Mouse (Mus musculus): ENCODE results near the gene Ppp1r10.
A peak's percentile ranks its signal among the peaks of the same experiment; 100 is the strongest.
"Not testable (repeated sequence)": the region's sequence is repeated elsewhere in the genome, so short reads cannot be mapped to it uniquely, and the experiment has no call there.

The Ppp1r10 gene

GRCm38 (mm10) chr17:35927471-35927870 lies 11.2 kb downstream of the Ppp1r10 start:
- no peak for DNase-seq (ENCODE audit: low read depth in 2 of 2, low spot score in 2 of 2)

DNA sequence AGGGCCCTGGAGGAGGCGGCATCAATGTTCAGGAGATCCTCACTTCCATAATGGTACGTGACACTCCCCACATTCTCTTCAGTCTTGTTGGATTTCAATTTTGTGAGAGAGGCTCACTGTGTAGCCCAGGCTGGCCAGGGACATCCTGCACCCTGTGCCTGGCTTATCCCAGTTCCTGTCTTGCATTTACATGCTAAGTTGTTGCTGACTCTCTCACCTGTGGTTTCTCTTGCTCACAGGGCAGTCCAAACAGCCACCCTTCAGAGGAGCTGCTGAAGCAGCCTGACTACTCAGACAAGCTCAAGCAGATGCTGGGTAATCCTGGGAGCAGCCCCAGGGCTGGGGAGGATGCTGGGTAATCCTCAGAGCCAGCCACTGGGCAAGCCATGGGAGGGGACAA lies 13.3 kb downstream of the Ppp1r10 start:
- no peak for DNase-seq (ENCODE audit: low read depth in 2 of 2, low spot score in 2 of 2)

- DNase-seq (ENCODE audit: low read depth in 2 of 2, low spot score in 2 of 2) = no peak
These were observed 14.4 kb downstream of the Ppp1r10 start for GRCm38 (mm10) chr17:35930627-35931026.

- no peak for DNase-seq (ENCODE audit: low read depth in 2 of 2, low spot score in 2 of 2)
These were observed 16.4 kb downstream of the Ppp1r10 start for GRCm38 (mm10) chr17:35932608-35933007.

GRCm38 (mm10) chr17:35935763-35936162 lies 19.5 kb downstream of the Ppp1r10 start:
- not testable (repeated sequence) for DNase-seq (ENCODE audit: low read depth in 2 of 2, low spot score in 2 of 2)

GRCm38 (mm10) chr17:35937700-35938348 lies 21.6 kb downstream of the Ppp1r10 start:
- peak; percentile 33 to 51 for DNase-seq (ENCODE audit: low read depth in 2 of 2, low spot score in 2 of 2)

DNA sequence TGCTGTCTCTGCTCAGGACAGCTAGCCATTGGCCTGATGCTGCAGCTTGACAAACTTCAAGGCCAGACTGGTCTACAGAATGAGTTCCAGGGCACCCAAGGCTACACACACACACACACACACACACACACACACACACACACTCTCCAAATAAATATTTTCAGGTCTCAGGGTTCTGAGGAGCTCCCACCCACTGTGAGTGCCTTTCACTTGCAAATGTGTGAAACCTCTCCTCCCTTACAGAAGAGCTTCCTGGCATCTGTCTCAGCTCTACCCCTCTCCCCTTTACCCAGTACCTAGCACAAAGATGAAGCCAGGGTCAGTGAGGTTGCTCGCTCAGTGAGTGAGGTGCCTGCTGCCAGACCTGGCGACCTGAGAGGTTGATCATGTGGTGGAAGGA lies 22.9 kb downstream of the Ppp1r10 start:
- no peak for DNase-seq (ENCODE audit: low read depth in 2 of 2, low spot score in 2 of 2)

- no peak for DNase-seq (ENCODE audit: low read depth in 2 of 2, low spot score in 2 of 2)
These were observed 23.7 kb downstream of the Ppp1r10 start for GRCm38 (mm10) chr17:35939941-35940340.

DNA sequence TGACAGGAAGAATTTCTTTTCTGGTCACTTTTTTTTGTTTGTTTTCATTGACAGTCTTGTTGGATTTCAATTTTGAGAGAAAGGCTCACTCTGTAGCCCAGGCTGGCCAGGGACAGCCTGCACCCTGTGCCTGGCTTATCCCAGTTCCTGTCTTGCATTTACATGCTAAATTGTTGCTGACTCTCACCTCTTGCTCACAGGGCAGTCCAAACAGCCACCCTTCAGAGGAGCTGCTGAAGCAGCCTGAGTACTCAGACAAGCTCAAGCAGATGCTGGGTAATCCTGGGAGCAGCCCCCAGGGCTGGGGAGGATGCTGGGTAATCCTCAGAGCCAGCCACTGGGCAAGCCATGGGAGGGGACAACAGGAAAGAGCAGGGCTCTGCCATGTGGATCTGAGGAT lies 34.7 kb downstream of the Ppp1r10 start:
- not testable (repeated sequence) for DNase-seq (ENCODE audit: low read depth in 2 of 2, low spot score in 2 of 2)

GRCm38 (mm10) chr17:35952559-35952958 lies 36.3 kb downstream of the Ppp1r10 start:
- DNase-seq (ENCODE audit: low read depth in 2 of 2, low spot score in 2 of 2) = not testable (repeated sequence)

- no peak for DNase-seq (ENCODE audit: low read depth in 2 of 2, low spot score in 2 of 2)
These were observed 38.4 kb downstream of the Ppp1r10 start for GRCm38 (mm10) chr17:35954665-35955064.

DNA sequence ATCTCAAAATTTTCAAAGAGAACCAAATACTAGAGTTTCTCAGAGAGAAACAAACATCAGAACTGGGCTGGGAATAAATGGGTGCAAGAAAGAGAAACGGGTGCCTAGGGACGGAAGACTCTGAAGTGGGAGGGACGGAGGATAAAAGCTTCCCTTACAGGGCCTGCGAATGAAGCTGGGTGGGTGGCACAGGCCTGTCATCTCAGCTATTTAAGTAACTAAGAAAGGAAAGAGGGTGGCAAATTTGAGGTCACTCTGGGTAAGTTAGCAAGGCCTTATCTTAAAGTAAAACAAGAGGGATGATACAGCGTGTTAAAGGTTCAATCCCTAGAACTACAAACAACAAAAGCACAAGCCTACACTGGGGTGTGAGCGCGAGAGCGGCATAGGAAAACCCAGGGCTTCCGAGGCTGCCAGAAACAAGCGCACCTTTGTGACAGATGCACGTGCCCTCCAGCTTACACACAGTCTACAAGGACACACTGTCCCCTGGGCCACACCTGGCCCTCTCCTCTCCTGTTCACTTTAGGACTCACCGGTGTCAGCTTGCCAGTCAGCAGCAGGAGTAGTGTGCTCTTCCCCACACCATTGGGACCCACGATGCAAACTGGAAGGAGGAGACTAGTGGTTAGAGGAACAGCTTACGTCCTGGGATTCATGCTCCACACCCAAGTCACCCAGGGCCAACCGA lies 42.4 kb downstream of the Ppp1r10 start:
- DNase-seq (ENCODE audit: low read depth in 2 of 2, low spot score in 2 of 2) = no peak

DNA sequence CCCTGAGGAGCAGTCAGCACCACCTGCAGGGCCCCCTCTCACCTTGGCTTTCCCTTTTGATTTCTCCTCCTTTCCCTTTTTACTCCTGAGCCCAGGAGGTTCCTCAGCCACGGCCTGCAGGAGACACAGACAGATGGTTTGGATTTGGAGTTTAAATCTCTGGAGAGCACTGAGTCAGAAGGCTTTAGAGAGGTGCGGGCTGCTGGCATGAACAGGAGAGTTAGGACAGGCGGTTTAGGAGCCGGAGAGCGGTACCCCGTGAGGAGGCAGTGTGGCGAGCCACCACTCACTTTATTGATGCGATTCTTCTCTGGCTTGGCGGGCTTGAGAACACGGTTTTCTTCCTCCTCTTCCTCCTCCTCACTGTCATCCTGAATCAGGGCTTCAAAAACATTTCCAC lies 47.0 kb downstream of the Ppp1r10 start:
- DNase-seq (ENCODE audit: low read depth in 2 of 2, low spot score in 2 of 2) = no peak

DNA sequence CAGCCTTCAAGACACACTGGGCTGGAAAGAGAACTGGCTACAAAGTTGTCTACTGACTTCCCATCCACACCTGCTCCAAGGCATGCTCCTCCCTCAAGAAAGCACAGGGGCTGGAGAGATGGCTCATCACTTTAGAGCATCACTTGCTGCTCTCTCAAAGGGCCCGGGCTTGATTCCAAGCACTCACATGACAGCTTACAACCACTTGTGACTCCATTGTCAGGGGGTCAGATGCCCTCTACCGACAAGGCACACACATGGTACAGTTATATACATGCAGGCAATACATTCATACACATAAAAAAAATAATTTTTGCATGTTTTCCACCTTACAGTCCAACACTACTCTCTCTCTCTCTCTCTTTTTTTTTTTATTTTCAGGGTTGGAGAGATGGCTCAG lies 51.4 kb downstream of the Ppp1r10 start:
- no peak for DNase-seq (ENCODE audit: low read depth in 2 of 2, low spot score in 2 of 2)

DNA sequence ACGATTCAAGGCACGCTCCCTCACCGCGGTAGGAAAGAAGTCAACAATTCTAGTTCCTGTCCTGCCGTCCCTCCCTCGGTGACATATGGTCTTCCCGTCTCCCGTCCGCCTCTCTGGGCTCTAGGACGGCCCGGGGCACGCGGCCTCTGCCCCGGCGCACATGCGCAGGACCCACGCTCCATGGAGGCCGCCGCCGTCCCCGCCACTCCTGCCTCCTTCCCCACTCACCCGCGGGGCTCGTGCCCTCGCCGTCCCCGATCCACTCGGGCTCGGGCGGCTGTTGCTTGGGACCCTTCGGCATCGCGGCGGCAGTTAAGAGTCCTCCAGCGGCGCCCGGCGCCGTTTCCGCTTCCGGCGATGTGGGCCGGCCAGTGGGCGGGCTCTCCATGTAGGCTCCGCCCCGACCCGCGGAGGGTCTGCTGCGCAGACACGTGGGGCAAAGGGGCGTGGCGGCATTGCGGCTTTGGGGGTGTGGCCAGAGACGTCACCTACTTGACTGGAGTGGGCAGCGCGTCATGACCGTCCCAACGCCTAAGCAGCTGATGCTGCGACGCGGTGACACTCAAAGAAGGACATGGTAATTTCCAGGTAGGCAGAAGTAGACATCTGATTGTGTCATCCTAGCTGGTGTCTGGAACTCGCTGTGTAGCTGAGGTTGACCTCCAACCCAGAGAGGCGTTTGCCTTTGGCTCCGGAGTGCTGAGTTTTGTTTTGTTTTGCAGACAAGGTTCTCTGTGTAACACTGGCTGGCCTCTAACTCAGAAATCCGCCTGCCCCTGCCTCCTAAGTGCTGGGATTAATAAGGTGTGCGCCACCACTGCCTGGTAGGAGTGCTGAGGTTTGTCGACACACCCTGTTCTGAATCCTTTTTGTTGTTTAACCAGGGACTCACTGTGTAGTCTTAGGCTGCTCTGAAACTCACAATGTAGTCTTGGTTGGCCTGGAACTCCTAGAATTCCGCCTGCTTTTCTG lies 53.5 kb downstream of the Ppp1r10 start, which contains the start of gene Abcf1:
Abcf1 (minus strand) TSS at position 344 of the 972 bp plus-strand sequence.
- DNase-seq (ENCODE audit: low read depth in 2 of 2, low spot score in 2 of 2) = peak; percentile 99 to 100

GRCm38 (mm10) chr17:35972131-35972530 lies 55.9 kb downstream of the Ppp1r10 start:
- DNase-seq (ENCODE audit: low read depth in 2 of 2, low spot score in 2 of 2) = no peak

- no peak for DNase-seq (ENCODE audit: low read depth in 2 of 2, low spot score in 2 of 2)
These were observed 62.7 kb downstream of the Ppp1r10 start for GRCm38 (mm10) chr17:35978811-35979400.

DNA sequence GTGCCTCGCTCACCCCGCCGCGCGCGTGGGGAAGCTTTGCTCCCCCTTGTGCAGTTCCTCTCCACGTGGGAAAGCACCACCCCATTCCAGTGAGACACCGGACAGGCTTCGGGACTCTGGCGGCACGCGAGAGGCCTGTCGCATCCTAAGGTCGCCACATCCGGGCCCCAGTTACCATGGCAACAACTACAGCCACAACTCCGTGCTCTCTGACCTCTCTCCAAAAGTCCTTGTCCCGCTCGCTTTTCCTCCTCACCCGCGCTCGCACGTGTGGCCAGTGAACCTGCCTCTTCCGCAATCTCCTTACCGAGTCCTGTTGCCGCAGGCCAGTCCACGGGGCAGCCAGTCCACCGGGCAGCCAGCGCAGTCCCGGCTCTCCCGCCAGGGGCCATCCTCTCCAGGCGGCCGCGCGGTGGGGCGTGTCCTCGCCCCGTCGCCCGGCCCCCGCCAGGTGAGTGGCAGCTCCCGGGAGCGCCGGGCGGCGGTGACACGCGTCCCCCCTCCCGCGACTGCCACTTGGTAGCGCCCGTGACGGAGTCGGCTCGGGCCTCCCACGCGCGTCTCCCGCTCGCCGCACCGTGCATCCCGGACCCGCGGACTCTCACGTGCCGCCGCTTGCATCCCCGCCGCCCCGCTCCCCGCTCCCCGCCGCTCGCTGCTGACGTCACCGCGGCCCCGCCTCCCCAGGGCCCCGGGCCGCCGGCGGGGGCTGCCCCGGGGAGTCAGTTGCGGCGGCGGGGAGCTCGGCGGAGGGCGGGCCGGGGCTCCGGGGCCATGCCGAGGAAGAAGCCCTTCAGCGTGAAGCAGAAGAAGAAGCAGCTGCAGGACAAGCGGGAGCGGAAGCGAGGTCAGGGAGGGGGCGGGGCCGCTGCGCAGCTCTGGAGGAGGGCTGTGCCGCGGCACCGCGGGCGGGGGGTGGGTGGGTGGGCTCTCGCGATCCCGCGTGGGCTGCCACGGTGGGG lies 63.4 kb downstream of the Ppp1r10 start, which contains the start of the genes Gnl1 and Prr3:
Gnl1 (plus strand) TSS at position 451 of the 962 bp plus-strand sequence.
Prr3 (minus strand) TSS at position 836 of the 962 bp plus-strand sequence.
- DNase-seq (ENCODE audit: low read depth in 2 of 2, low spot score in 2 of 2) = peak; percentile 76 to 79

DNA sequence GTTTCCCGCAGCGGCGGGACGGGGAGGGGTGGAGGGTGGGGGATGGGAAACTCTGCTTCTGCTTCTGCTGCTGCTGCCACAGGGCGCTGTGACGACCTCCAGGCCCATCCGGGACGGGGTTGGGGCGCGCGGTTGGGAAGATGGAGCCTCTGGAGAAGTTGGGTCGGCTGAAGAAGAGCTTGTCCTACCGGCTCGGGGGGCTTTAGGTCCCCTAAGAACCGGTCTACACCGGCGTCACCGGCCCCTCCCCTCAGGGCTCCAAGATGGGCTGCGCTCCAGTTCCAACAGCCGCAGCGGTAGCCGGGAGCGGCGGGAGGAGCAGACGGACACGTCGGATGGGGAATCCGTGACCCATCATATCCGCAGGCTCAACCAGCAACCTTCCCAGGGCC lies 64.1 kb downstream of the Ppp1r10 start:
- peak in 1 of 2 experiments; percentile 43 for DNase-seq (ENCODE audit: low read depth in 2 of 2, low spot score in 2 of 2)

GRCm38 (mm10) chr17:35981776-35982175 lies 65.5 kb downstream of the Ppp1r10 start:
- DNase-seq (ENCODE audit: low read depth in 2 of 2, low spot score in 2 of 2) = no peak
